Mouse (Mus musculus): ENCODE data around the gene Pik3r4.
"Not testable (repeated sequence)": the region's sequence is repeated elsewhere in the genome, so short reads cannot be mapped to it uniquely, and the experiment has no call there.

DNA sequence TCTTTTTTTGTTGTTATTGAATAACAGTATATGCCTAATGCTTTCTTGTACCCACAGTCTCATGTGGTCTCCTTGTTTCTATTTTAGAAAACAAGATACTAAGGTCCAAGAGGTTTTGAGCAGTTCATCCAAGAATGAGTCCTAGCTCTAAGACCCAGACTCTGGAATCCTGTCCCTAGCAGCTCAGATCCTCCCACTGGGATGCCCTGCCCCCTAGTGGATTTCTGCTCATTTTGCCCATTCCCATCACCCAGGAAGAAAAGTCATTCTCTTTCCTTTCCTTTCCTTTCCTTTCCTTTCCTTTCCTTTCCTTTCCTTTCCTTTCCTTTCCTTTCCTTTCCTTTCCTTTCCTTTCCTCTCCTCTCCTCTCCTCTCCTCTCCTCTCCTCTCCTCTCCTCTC is 25.5 kb upstream of the Pik3r4 start:
- TF ChIP-seq CTCF (IDR thresholded peaks at IDR 0.05; ENCODE audit: extremely low read depth, insufficient read length, insufficient replicate concordance, low read depth, low read length), result peak; percentile 69; the same call in 1 of the 2 replicates
- not testable (repeated sequence) for TF ChIP-seq POLR2A (IDR thresholded peaks at IDR 0.05; ENCODE audit: low read depth, low read length)
